Mouse (Mus musculus) liver, embryonic 14.5 days (tissue): ENCODE results near the gene Ehbp1.

Source experiments
- CTCF ChIP-seq: IDR thresholded peaks from 2 replicates; pipeline ENCODE4 v1.5.1; 2016; ENCODE audit warnings: antibody characterized with exemption, low read depth, control low read depth
- EP300 ChIP-seq: IDR thresholded peaks from 2 replicates; pipeline ENCODE4 v1.6.1; 2016; ENCODE audit warnings: antibody characterized with exemption, low read depth

DNA sequence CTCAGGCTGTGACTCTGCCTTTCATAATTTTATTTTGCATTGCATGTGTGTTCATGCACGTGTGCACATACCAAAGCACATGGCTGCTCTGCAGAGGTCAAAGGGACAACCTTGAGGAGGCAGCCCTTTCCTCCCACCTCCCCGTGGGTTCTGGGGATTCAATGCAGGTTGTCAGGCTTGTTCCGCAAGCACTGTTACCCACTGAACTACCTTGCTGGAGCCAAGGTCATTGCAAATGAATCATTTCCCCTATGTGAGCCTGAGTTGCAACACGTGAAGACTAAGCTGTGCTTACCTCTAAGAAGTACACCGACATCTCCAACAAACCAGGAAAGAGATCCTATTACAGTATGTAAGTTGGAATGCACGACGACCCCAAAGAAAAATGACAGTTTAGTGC lies 291.2 kb downstream of the Ehbp1 start:
- TF ChIP-seq CTCF, result no peak
- no peak for TF ChIP-seq EP300
